Mouse (Mus musculus) bone marrow, adult 2 months (tissue): ENCODE results near the gene Rab27a.

Source experiments
- CTCF ChIP-seq: fragments of 200-500 bp; IDR thresholded peaks from 2 replicates; pipeline ENCODE4 v1.5.1; 2011; ENCODE audit warnings: low read length, control low read depth; ENCODE audit not compliant: control insufficient read depth, insufficient read depth
- POLR2A ChIP-seq: fragments of 200-500 bp; IDR thresholded peaks from 2 replicates; pipeline ENCODE4 v1.6.1; 2011; ENCODE audit warnings: low read depth, mild to moderate bottlenecking, control low read depth, low read length, borderline replicate concordance; ENCODE audit not compliant: control insufficient read depth

DNA sequence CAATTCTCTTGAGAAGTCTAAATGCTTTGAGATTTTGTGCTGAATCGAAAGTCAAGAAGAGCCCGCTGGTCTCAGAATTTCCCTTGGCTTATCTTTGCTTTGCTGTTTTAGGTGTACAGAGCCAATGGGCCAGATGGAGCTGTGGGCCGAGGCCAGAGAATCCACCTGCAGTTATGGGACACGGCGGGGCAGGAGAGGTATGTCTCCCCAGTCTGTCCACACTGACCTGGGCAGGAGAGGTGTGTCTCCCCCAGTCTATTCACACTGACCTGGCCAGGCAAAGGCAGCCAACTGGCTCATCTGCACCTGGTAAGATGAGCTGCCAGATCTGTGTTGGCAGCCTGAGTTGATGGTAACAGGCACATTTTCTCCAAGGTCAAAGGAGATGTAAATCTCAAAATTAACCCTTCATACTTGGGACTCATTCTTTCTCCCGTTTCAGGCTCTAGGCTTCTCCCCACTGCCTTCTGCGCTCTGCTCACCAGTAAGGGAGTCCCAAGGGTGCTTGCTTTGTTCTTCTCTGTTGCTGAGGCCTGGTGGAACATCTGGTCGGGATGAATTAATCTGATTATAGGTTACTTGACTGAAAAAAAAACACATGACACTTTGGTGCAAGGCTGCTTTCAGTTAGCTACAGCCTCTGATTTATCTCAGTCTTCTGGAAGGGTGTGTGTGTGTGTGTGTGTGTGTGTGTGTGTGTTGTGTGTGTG lies 37.8 kb downstream of the Rab27a start:
- TF ChIP-seq CTCF = no peak
- no peak for TF ChIP-seq POLR2A
